Mouse (Mus musculus): ENCODE measurements around the gene Sycp1. TPM values are rescaled to one million over a fixed set of nuclear protein-coding genes. Genes with fewer than 3 reads are reported as not detected.
A peak's percentile ranks its signal among the peaks of the same experiment; 100 is the strongest.

The Sycp1 gene
- polyA plus RNA-seq, 1 experiment from 2014 or later = not detected

- ATAC-seq = no peak
- Histone ChIP-seq H3K9me3 (ENCODE audit: low read length) (no peaks in the 10 kb centered on the region), H3K36me3 (ENCODE audit: insufficient read depth, low read length) (no peaks in the 10 kb centered on the region), H3K4me3 (ENCODE audit: low read depth, low read length) (no peak overlapping the region), H3K9ac (replicated peaks; ENCODE audit: low read depth) (no peak overlapping the region), H3K4me1 (ENCODE audit: insufficient read depth, low read depth, low read length) (no peaks in the 10 kb centered on the region), H3K27ac (ENCODE audit: low read length) (no peak overlapping the region), H3K27me3 (replicated peaks; ENCODE audit: insufficient read depth, low read length) (no peaks in the 10 kb centered on the region), H3K4me2 (replicated peaks; ENCODE audit: low read depth, low read length) (no peak overlapping the region)
- no peak for TF ChIP-seq EP300 (IDR thresholded peaks at IDR 0.05)
- TF ChIP-seq CTCF (IDR thresholded peaks at IDR 0.05) = no peak
- WGBS = 92% methylated on average over 1 of the region's 1 CpGs
- no peak for DNase-seq (ENCODE audit: low spot score)
Measured at GRCm38 (mm10) chr3:102899136-102899535, 36.8 kb downstream of the Sycp1 start.

GRCm38 (mm10) chr3:102880529-102880928 is 55.4 kb downstream of the Sycp1 start:
- H3K27me3 ChIP-seq (replicated peaks; ENCODE audit: insufficient read depth, low read length) = no peaks in the 10 kb centered on the region
- TF ChIP-seq CTCF (IDR thresholded peaks at IDR 0.05) = no peak
- 78% methylated on average over 4 of the region's 4 CpGs for WGBS
- H3K4me3 ChIP-seq (ENCODE audit: low read depth, low read length) = no peak overlapping the region
- no peak for ATAC-seq
- no peaks in the 10 kb centered on the region for H3K36me3 ChIP-seq (ENCODE audit: insufficient read depth, low read length)
- H3K9me3 ChIP-seq (ENCODE audit: low read length) = no peaks in the 10 kb centered on the region
- H3K4me2 ChIP-seq (replicated peaks; ENCODE audit: low read depth, low read length) = no peak overlapping the region
- H3K4me1 ChIP-seq (ENCODE audit: insufficient read depth, low read depth, low read length) = no peaks in the 10 kb centered on the region
- H3K27ac ChIP-seq (ENCODE audit: low read length) = no peak overlapping the region
- no peak for DNase-seq (ENCODE audit: low spot score)
- no peak overlapping the region for H3K9ac ChIP-seq (replicated peaks; ENCODE audit: low read depth)

- no peak overlapping the region for H3K4me3 ChIP-seq (ENCODE audit: low read depth, low read length)
- no peaks in the 10 kb centered on the region for H3K4me1 ChIP-seq (ENCODE audit: insufficient read depth, low read depth, low read length)
- DNase-seq (ENCODE audit: low spot score) (no peak), ATAC-seq (no peak)
- H3K9ac ChIP-seq (replicated peaks; ENCODE audit: low read depth) = no peak overlapping the region
- no peaks in the 10 kb centered on the region for H3K27me3 ChIP-seq (replicated peaks; ENCODE audit: insufficient read depth, low read length)
- no peaks in the 10 kb centered on the region for H3K36me3 ChIP-seq (ENCODE audit: insufficient read depth, low read length)
- no peaks in the 10 kb centered on the region for H3K9me3 ChIP-seq (ENCODE audit: low read length)
- no peak overlapping the region for H3K27ac ChIP-seq (ENCODE audit: low read length)
- no peak for TF ChIP-seq CTCF (IDR thresholded peaks at IDR 0.05)
- TF ChIP-seq EP300 (IDR thresholded peaks at IDR 0.05) = no peak
- H3K4me2 ChIP-seq (replicated peaks; ENCODE audit: low read depth, low read length) = no peak overlapping the region
Measured at GRCm38 (mm10) chr3:102848661-102849060, 87.2 kb downstream of the Sycp1 start.

GRCm38 (mm10) chr3:102842386-102842785 is 93.5 kb downstream of the Sycp1 start:
- H3K9me3 ChIP-seq (ENCODE audit: low read length) = no peaks in the 10 kb centered on the region
- H3K4me1 ChIP-seq (ENCODE audit: insufficient read depth, low read depth, low read length) = no peaks in the 10 kb centered on the region
- DNase-seq (ENCODE audit: low spot score) (no peak), ATAC-seq (no peak)
- H3K4me3 ChIP-seq (ENCODE audit: low read depth, low read length) = no peak overlapping the region
- TF ChIP-seq EP300 (IDR thresholded peaks at IDR 0.05) (no peak), CTCF (IDR thresholded peaks at IDR 0.05) (peak; percentile 40)
- H3K36me3 ChIP-seq (ENCODE audit: insufficient read depth, low read length) = no peaks in the 10 kb centered on the region
- no peaks in the 10 kb centered on the region for H3K27me3 ChIP-seq (replicated peaks; ENCODE audit: insufficient read depth, low read length)
- no peak overlapping the region for H3K9ac ChIP-seq (replicated peaks; ENCODE audit: low read depth)
- no peak overlapping the region for H3K4me2 ChIP-seq (replicated peaks; ENCODE audit: low read depth, low read length)
- WGBS = 29% methylated on average over 1 of the region's 1 CpGs
- H3K27ac ChIP-seq (ENCODE audit: low read length) = no peak overlapping the region

GRCm38 (mm10) chr3:102803937-102804336 is 132.0 kb downstream of the Sycp1 start:
- H3K36me3 ChIP-seq (ENCODE audit: insufficient read depth, low read length) = no peaks in the 10 kb centered on the region
- ATAC-seq (no peak; the same call in 1 of the 2 replicates), DNase-seq (ENCODE audit: low spot score) (peak; percentile 85)
- WGBS = 3% methylated on average over 3 of the region's 3 CpGs
- no peaks in the 10 kb centered on the region for H3K4me1 ChIP-seq (ENCODE audit: insufficient read depth, low read depth, low read length)
- no peak overlapping the region for H3K4me3 ChIP-seq (ENCODE audit: low read depth, low read length)
- H3K4me2 ChIP-seq (replicated peaks; ENCODE audit: low read depth, low read length) = no peak overlapping the region
- H3K27ac ChIP-seq (ENCODE audit: low read length) = no peak overlapping the region
- no peaks in the 10 kb centered on the region for H3K27me3 ChIP-seq (replicated peaks; ENCODE audit: insufficient read depth, low read length)
- no peaks in the 10 kb centered on the region for H3K9me3 ChIP-seq (ENCODE audit: low read length)
- TF ChIP-seq EP300 (IDR thresholded peaks at IDR 0.05) (no peak), CTCF (IDR thresholded peaks at IDR 0.05) (peak; percentile 89)
- H3K9ac ChIP-seq (replicated peaks; ENCODE audit: low read depth) = no peak overlapping the region

- Histone ChIP-seq H3K9me3 (ENCODE audit: low read length) (no peaks in the 10 kb centered on the region), H3K27ac (ENCODE audit: low read length) (no peak overlapping the region), H3K27me3 (replicated peaks; ENCODE audit: insufficient read depth, low read length) (no peaks in the 10 kb centered on the region), H3K4me2 (replicated peaks; ENCODE audit: low read depth, low read length) (no peak overlapping the region), H3K4me3 (ENCODE audit: low read depth, low read length) (no peak overlapping the region), H3K4me1 (ENCODE audit: insufficient read depth, low read depth, low read length) (no peaks in the 10 kb centered on the region), H3K36me3 (ENCODE audit: insufficient read depth, low read length) (no peaks in the 10 kb centered on the region), H3K9ac (replicated peaks; ENCODE audit: low read depth) (no peak overlapping the region)
- ATAC-seq (no peak), DNase-seq (ENCODE audit: low spot score) (no peak)
- TF ChIP-seq CTCF (IDR thresholded peaks at IDR 0.05) = peak; percentile 35; the same call in 1 of the 2 replicates
- TF ChIP-seq EP300 (IDR thresholded peaks at IDR 0.05) = no peak
- 35% methylated on average over 4 of the region's 4 CpGs for WGBS
Measured at GRCm38 (mm10) chr3:102787369-102787768, 148.5 kb downstream of the Sycp1 start.

- no peaks in the 10 kb centered on the region for H3K27me3 ChIP-seq (replicated peaks; ENCODE audit: insufficient read depth, low read length)
- ATAC-seq = no peak
- 60% methylated on average over 2 of the region's 2 CpGs for WGBS
- no peak for DNase-seq (ENCODE audit: low spot score)
- no peaks in the 10 kb centered on the region for H3K4me1 ChIP-seq (ENCODE audit: insufficient read depth, low read depth, low read length)
- TF ChIP-seq CTCF (IDR thresholded peaks at IDR 0.05) = no peak
- no peak for TF ChIP-seq EP300 (IDR thresholded peaks at IDR 0.05)
- H3K27ac ChIP-seq (ENCODE audit: low read length) = no peak within 1 kb of the TSS
- H3K9ac ChIP-seq (replicated peaks; ENCODE audit: low read depth) = no peak within 1 kb of the TSS
- no peak within 1 kb of the TSS for H3K4me2 ChIP-seq (replicated peaks; ENCODE audit: low read depth, low read length)
- no peak within 1 kb of the TSS for H3K4me3 ChIP-seq (ENCODE audit: low read depth, low read length)
- H3K9me3 ChIP-seq (ENCODE audit: low read length) = no peaks in the 10 kb centered on the region
- no peaks in the 10 kb centered on the region for H3K36me3 ChIP-seq (ENCODE audit: insufficient read depth, low read length)
Measured at GRCm38 (mm10) chr3:102782618-102783017, 153.3 kb downstream of the Sycp1 start, which contains the start of gene Tshb. Tshb (minus strand) TSS chr3:102782718.
